Mouse (Mus musculus): ENCODE measurements around the gene Canx.
"Not testable (repeated sequence)": the region's sequence is repeated elsewhere in the genome, so short reads cannot be mapped to it uniquely, and the experiment has no call there.

Canx gene

GRCm38 (mm10) chr11:50325496-50326301 lies at the start of gene Canx:
Canx (minus strand) TSS chr11:50325673.
- peak; percentile 100 for DNase-seq (ENCODE audit: low spot score)

DNA sequence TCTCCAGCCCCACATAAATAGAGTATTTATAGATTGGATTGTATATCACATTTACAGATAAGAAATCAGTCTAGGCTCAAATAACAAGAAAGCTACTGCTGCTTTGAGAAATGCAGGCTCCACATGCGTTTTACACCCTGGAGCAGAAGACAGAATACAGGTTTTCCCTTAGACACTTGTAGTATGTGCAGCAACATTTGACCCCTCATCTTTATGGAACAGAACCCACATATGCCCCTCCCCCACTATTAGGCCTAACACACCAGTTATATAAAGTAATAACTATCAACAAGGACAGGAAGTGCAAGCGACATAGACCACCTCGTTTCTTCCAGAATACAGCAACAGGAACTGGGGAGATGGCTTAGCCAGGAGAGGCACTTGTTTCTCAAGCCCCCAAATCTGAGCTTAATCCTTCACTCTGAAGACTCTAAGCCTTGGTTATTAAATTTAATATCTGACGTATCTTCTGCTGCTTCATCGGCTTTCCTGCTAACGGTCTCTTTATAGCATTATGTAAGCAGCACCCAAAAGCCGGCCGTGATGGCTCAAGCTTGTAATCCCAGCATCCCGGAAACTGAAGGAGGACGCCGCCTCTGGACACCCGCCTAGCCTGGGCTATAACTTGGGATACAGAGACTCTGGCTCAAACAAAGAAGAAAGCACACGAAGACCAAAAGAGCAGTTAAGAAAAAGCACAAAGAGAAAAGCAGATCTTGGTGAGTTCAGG lies 49.0 kb upstream of the Canx start:
- no peak for DNase-seq (ENCODE audit: low spot score)

DNA sequence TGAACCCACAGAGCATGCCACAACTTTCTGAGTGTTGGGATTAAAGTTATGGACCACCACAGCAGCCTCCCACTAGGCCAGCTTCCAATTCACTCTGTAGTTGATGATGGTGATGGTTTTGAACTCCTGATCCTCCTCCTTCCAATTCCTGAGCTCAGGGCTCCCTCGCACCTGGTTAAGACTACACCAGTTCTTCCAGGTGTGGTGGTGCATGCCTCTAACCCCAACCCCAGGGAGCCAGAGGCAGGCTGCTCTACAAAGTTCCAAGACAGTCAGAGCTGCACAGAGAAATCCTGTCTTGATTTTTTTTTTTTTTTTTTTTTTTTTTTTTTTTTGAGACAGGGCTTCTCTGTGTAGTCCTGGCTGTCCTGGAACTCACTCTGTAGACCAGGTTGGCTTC lies 48.1 kb upstream of the Canx start:
- DNase-seq (ENCODE audit: low spot score), result no peak

DNA sequence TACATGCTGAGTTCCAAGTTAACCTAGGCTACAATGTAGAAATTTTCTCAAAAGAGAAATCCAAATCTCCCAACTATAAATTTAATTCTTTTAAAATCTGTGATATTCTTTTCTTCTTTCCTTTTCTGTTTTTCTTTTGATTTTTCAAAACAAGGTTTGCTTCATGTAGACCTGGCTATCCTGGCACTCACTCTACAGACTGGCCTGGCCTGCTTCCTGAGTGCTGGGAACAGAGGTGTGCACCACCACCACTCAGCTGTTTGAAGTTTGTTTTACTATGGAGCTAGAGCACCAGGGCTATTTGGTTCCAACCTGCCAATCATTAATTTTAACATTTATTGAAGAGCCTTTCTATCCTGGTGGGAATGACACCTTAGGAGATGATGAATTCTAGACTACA lies 47.6 kb upstream of the Canx start:
- DNase-seq (ENCODE audit: low spot score), result no peak

GRCm38 (mm10) chr11:50371911-50372310 lies 46.4 kb upstream of the Canx start:
- DNase-seq (ENCODE audit: low spot score), result no peak

- peak; percentile 88 for DNase-seq (ENCODE audit: low spot score)
Measured at GRCm38 (mm10) chr11:50371399-50371841, 45.9 kb upstream of the Canx start.

DNA sequence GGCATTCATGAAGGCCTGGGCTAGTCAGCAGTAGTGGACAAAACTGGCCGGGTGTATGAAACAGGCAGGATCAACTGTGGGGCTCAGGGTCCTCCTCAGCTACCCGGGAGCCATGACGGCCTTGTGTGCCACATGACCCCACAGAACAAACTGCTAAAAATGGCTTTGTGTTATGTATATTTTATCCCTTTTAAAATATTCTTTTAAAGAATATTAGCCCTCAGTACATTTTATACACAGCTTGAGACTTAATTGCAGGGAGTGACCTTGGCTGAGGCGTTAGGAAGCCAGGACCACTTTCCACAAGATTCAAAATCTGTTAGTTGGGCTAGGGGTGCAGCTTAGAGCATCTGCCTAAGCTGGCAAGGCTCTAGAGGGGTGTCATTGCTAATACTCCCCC lies 45.5 kb upstream of the Canx start:
- DNase-seq (ENCODE audit: low spot score), result peak; percentile 27

DNA sequence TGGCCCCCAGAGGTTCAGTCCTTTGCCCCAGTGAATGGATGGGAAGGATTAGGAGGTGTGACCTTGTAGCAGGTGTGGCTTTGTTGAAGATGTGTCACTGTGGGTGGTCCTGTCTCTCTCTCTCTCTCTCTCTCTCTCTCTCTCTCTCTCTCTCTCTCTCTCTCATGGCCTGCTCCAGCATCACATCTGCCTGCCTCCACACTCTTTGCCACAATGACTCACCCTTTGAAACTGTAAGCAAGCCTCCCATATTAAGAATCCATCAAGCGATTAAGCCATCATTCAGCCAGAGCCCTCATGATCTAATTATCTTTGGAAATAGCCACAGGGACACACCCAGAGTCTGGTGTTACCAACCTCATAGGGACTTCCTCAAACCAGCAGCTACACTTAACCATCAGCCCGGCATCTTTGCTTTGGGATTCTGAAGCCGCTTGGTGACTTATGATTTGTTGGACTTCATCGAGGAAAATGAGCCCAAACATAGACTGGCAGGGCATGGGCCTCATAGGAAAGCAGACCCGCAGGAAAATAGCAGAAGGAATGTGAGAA lies 44.0 kb upstream of the Canx start:
- DNase-seq (ENCODE audit: low spot score), result no peak

GRCm38 (mm10) chr11:50367531-50367930 lies 42.1 kb upstream of the Canx start:
- no peak for DNase-seq (ENCODE audit: low spot score)

- no peak for DNase-seq (ENCODE audit: low spot score)
Measured at GRCm38 (mm10) chr11:50365322-50365721, 39.8 kb upstream of the Canx start.

GRCm38 (mm10) chr11:50364548-50364947 lies 39.1 kb upstream of the Canx start:
- peak; percentile 91 for DNase-seq (ENCODE audit: low spot score)

GRCm38 (mm10) chr11:50361282-50361681 lies 35.8 kb upstream of the Canx start:
- DNase-seq (ENCODE audit: low spot score), result not testable (repeated sequence)

GRCm38 (mm10) chr11:50358950-50359861 lies 33.7 kb upstream of the Canx start:
- peak; percentile 83 for DNase-seq (ENCODE audit: low spot score)

GRCm38 (mm10) chr11:50355395-50355794 lies 29.9 kb upstream of the Canx start:
- no peak for DNase-seq (ENCODE audit: low spot score)

DNA sequence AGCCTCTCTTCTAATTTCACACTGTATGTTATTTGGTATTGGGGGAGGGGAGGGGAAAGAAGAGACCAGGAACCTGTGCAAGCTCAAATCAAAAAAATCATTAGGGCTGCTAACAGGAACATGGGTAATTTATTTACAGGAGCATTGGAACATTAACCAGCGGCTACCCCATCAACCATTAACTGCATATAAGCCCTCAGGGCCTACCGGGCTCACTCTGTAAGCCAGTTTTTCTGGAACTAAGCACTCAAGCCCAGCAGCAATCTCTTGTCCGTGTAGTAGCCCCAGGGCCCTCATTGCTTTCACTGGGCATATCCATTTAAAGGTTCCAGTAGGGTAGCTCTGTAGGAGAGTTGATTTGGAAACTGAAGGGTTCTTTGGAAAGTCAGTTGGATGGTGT lies 29.4 kb upstream of the Canx start:
- no peak for DNase-seq (ENCODE audit: low spot score)

- DNase-seq (ENCODE audit: low spot score), result no peak
Measured at GRCm38 (mm10) chr11:50354162-50354561, 28.7 kb upstream of the Canx start, which contains the start of gene Cby3. Cby3 (plus strand) TSS chr11:50354462.

DNA sequence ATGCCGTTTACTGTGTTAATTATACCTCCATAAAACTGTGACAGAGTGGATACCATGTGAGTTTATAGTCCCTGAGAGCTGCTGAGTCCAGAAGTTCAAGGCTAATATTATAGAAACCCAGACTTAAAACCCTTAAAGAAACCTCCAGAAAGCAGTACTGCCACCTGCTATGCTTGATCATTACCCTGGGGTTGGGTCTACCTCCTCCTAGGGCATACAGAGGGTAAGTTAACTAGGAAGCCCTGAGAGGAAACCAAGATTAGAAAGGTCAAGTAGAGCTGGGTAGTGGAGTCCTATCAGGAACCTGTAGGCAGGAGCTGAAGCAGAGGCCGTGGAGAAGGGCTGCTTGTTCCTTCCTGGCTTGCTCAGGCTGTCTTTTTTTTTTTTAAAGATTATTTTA lies 26.7 kb upstream of the Canx start:
- DNase-seq (ENCODE audit: low spot score), result no peak

DNA sequence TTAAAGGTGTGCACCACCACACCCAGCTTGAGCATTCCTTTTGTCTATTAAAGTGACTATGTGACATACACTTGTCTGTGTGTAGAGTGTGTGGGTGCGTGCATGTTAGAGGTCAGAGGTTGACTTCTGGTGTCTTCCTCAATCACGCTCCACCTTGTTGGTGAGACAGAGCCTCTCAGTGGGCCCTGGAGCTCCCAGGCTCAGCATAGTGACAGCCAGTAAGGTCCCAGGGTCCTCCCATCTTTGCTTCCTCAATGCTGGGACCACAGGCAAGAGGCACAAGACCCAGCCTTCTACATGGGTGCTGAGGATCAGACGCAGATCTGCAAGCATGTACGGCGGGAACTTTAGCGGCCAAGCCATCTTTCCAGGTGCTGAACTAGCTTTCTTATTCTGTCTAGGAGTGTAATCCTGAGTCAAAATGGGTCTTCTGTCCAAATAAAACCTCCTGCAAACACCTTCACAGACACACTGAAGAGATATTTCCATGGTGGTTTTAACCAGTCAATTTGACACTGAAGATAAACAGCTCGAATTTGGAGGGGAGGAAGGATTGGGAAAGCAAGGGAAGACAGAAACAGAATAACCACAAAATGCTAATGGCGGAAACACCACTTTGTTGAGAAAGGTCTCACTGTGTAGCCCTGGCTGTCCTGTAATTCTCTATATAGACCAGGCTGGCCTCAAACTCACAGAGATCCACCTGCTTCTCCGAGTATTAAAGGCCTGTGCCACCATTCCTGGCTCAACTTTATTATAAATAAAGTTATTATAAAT lies 21.0 kb upstream of the Canx start:
- DNase-seq (ENCODE audit: low spot score), result no peak

GRCm38 (mm10) chr11:50345486-50345885 lies 20.0 kb upstream of the Canx start:
- no peak for DNase-seq (ENCODE audit: low spot score)

DNA sequence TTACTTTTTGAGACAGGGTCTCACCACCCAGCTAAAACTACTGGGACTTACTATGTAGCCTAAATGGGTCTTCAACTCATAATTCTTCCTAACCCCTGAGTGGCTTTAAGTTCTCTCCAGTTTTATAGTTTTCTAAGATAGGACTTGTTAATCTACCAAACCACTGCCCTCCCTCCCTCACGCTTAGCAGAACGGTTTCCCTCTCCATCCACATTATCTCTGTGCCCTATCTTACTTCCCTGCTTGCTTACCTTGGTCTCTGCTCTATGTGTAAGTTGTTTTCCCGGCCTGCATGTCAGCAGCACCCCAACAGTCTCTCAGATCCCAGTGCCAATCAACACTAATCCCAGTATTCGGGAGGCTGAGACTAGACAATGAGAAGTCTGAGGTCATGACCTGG lies 11.4 kb upstream of the Canx start:
- no peak for DNase-seq (ENCODE audit: low spot score)

- no peak for DNase-seq (ENCODE audit: low spot score)
Measured at GRCm38 (mm10) chr11:50336126-50336525, 10.7 kb upstream of the Canx start.
